Mouse (Mus musculus): ENCODE data around the gene Entpd1. TPM values are rescaled to one million over a fixed set of nuclear protein-coding genes. Genes with fewer than 3 reads are reported as not detected.
"Not testable (repeated sequence)": the region's sequence is repeated elsewhere in the genome, so short reads cannot be mapped to it uniquely, and the experiment has no call there.

Entpd1 gene
- polyA plus RNA-seq, 1 experiment from 2014 or later: 18.6 TPM

DNA sequence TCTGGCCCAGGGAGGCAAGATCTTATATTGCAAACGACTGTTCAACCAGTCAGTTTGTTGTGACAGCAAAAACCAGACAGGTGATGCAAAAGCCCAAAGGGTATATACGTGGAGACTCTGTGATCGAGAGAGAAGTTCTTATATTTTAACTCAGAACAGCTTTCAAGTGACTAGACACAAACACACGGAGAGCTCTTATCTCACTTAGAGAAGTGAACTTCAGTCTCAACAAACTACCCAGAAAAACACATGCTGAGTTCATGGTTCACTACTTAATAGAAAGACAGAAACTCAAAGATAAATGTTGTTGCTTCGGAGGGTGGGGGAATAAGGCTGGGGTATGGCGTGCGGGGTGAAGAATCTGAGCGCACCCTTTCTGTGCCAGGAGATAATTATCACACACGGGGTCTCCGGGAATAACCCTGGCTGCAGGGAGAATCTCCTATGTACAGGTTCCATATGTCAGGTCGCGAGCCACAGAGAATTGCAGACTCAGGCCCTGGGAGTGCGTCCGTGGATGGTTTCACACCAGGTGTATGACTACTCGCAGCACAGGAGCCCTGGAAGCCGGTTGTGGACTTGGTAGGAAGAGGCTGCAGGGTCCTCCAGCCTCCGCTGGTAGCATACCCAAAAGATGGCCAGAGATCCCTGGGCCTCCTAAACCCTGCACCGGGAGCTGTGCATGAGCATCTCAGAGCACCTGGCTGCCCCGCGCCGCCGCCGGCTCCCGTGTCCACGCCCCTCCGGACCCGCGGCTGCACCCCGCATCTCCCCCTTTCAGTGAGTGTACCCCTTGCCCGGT is 24.5 kb upstream of the Entpd1 start:
- Histone ChIP-seq H3K27me3 (ENCODE audit: control insufficient read depth, insufficient read depth, low read depth, low read length) (no peaks in the 10 kb centered on the region), H3K9ac (ENCODE audit: low read length) (peak overlapping the region; percentile 77), H3K36me3 (ENCODE audit: control insufficient read depth, insufficient read depth, low read length) (no peaks in the 10 kb centered on the region), H3K9me3 (ENCODE audit: control insufficient read depth, low read length) (no peaks in the 10 kb centered on the region), H3K4me1 (replicated peaks; ENCODE audit: control insufficient read depth, insufficient read depth, low read length) (peaks cover 7% of the 10 kb centered on the region), H3K27ac (ENCODE audit: low read length) (no peak overlapping the region), H3K4me2 (ENCODE audit: low read depth, low read length) (peak overlapping the region; percentile 65), H3K4me3 (ENCODE audit: low read length) (peak overlapping the region; percentile 86)
- WGBS: 1% methylated on average over 30 of the region's 30 CpGs
- no peak for ATAC-seq (ENCODE audit: low read depth)

DNA sequence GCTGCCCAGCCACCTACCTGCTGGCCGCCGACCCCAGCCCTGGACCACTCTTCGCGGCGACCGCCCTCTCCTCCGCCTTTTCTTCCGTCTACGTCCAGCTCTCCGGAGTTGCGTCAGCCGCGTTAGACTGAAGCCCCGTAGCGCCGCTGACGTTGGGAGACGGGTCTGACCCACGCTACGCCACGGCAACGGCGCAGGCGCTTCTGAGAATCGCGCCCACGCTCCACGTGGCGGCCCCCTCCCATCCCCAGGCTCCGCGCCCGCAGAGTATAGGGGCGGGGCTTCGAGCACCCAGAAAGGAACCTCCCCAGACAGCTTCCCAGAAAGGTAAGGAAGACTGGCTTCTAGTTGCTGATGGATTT is 23.9 kb upstream of the Entpd1 start, which contains the start of gene Aldh18a1:
Gene Aldh18a1, minus strand, starts transcription at position 171 of the 362 bp plus-strand sequence.
- H3K36me3 ChIP-seq (ENCODE audit: control insufficient read depth, insufficient read depth, low read length): no peaks in the 10 kb centered on the region
- H3K4me1 ChIP-seq (replicated peaks; ENCODE audit: control insufficient read depth, insufficient read depth, low read length): peaks cover 7% of the 10 kb centered on the region
- H3K4me3 ChIP-seq (ENCODE audit: low read length): peak within 1 kb of the TSS; percentile 86
- H3K4me2 ChIP-seq (ENCODE audit: low read depth, low read length): peak within 1 kb of the TSS; percentile 65
- WGBS: 0% methylated on average over 34 of the region's 34 CpGs
- H3K9me3 ChIP-seq (ENCODE audit: control insufficient read depth, low read length): no peaks in the 10 kb centered on the region
- ATAC-seq (ENCODE audit: low read depth): peak; percentile 96
- peak within 1 kb of the TSS; percentile 77 for H3K9ac ChIP-seq (ENCODE audit: low read length)
- no peaks in the 10 kb centered on the region for H3K27me3 ChIP-seq (ENCODE audit: control insufficient read depth, insufficient read depth, low read depth, low read length)
- peak within 1 kb of the TSS; percentile 21 for H3K27ac ChIP-seq (ENCODE audit: low read length)

DNA sequence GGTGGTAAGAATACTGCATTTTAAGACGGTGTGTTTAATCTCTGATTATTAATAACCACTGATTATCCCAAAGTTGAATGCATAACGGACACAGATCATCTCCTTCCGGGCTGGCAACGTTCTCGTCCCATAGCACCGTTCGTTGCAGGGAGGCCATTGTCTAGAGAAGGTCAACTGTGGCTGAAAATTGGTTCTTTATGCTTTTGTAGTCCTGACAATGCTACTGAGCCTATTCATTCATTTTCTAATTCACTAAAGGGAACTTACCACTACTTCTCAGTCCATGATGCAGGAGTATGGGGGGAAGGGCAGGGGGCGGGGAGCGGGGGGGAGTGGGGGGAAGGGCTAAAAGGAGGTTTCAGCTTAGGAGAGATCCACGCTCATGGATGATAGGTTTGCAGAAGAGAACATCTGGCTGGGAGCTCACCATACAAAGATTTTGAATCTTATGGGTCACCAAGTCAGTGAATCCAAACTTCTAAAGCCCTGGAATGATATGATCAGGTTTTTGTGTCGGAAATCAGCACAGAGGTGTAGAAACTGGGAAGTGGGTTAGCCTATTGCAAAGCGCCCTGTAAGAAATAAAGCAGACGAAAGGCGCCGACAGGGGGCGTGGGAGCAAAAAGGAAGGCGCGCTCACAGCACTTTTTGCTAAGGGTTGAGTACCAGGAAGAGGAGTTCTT is 23.2 kb upstream of the Entpd1 start:
- Histone ChIP-seq H3K4me1 (replicated peaks; ENCODE audit: control insufficient read depth, insufficient read depth, low read length) (peaks cover 7% of the 10 kb centered on the region), H3K4me3 (ENCODE audit: low read length) (peak overlapping the region; percentile 86), H3K9ac (ENCODE audit: low read length) (peak overlapping the region; percentile 77), H3K36me3 (ENCODE audit: control insufficient read depth, insufficient read depth, low read length) (no peaks in the 10 kb centered on the region), H3K4me2 (ENCODE audit: low read depth, low read length) (peak overlapping the region; percentile 65), H3K27ac (ENCODE audit: low read length) (peak overlapping the region; percentile 48), H3K27me3 (ENCODE audit: control insufficient read depth, insufficient read depth, low read depth, low read length) (no peaks in the 10 kb centered on the region), H3K9me3 (ENCODE audit: control insufficient read depth, low read length) (no peaks in the 10 kb centered on the region)
- ATAC-seq (ENCODE audit: low read depth): peak; percentile 76
- under 1% methylated on average over 18 of the region's 18 CpGs for WGBS

DNA sequence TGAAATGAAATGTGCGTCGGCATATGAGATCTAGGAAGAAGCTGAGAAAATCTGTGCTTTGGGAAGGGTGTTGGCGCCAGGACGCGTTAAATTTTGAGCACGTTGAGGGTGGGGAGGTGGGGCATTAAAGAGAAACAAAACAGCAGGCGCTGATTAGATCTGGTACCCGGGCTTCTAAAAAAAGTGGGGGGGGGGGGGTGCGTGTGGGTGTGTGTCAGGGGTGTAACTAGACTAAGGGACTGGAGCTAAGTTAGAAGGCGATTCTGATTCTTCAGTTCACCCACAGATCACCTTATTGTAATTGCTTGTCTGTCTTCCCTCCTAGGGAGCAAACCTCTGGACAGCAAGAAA is 22.7 kb upstream of the Entpd1 start:
- H3K9me3 ChIP-seq (ENCODE audit: control insufficient read depth, low read length): no peaks in the 10 kb centered on the region
- peak overlapping the region; percentile 77 for H3K9ac ChIP-seq (ENCODE audit: low read length)
- peak overlapping the region; percentile 86 for H3K4me3 ChIP-seq (ENCODE audit: low read length)
- peak overlapping the region; percentile 48; the same call in 1 of the 2 replicates for H3K27ac ChIP-seq (ENCODE audit: low read length)
- under 1% methylated on average over 10 of the region's 10 CpGs for WGBS
- no peaks in the 10 kb centered on the region for H3K27me3 ChIP-seq (ENCODE audit: control insufficient read depth, insufficient read depth, low read depth, low read length)
- peak overlapping the region; percentile 65 for H3K4me2 ChIP-seq (ENCODE audit: low read depth, low read length)
- H3K36me3 ChIP-seq (ENCODE audit: control insufficient read depth, insufficient read depth, low read length): no peaks in the 10 kb centered on the region
- H3K4me1 ChIP-seq (replicated peaks; ENCODE audit: control insufficient read depth, insufficient read depth, low read length): peaks cover 7% of the 10 kb centered on the region
- no peak for ATAC-seq (ENCODE audit: low read depth)

DNA sequence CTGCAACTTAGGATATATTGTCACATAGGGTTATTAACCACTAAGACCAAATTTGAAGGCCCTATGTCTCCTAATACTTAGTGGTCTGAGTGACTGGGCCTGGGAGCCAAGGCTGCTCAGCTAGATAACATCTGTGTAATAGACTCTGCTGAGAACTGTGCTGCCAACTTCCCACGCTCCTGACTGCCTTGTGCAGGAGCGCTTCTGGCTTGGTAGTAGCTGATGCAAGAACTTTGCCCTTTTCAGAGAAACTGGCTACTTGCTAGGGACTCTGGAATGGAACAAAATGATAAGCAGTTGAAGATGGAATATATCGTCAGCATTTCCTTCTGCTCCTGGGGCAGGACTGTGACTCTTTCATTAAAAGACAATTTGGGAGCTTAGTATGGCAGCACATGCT is 16.9 kb upstream of the Entpd1 start:
- H3K27me3 ChIP-seq (ENCODE audit: control insufficient read depth, insufficient read depth, low read depth, low read length): no peaks in the 10 kb centered on the region
- ATAC-seq (ENCODE audit: low read depth): no peak
- 0 out of 2 replicates have a peak, but pooled peaks cover 7% of the 10 kb centered on the region for H3K36me3 ChIP-seq (ENCODE audit: control insufficient read depth, insufficient read depth, low read length)
- H3K4me2 ChIP-seq (ENCODE audit: low read depth, low read length): no peak overlapping the region
- no peak overlapping the region for H3K4me3 ChIP-seq (ENCODE audit: low read length)
- no peaks in the 10 kb centered on the region for H3K9me3 ChIP-seq (ENCODE audit: control insufficient read depth, low read length)
- H3K9ac ChIP-seq (ENCODE audit: low read length): no peak overlapping the region
- H3K4me1 ChIP-seq (replicated peaks; ENCODE audit: control insufficient read depth, insufficient read depth, low read length): no peaks in the 10 kb centered on the region
- no peak overlapping the region for H3K27ac ChIP-seq (ENCODE audit: low read length)
- 80% methylated on average over 3 of the region's 3 CpGs for WGBS

DNA sequence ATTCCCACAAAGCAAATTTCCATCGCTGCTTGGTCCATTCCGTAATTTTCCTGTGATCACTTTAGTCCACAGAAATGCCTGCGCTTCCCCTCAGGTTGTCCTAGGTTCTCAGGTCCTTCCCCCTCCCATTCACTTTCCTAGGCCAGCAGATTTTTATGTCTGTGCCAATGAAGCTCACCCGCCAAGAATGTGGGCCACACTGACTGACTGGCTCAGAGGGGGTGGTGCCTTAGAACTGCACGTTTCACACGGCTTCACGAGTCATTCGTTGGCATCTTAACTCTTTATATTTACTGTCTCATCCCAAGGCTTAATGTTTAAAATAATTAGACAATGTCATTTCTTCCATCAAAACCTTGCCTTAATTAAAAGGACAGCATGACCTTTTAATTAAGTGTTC is 16.3 kb upstream of the Entpd1 start:
- H3K36me3 ChIP-seq (ENCODE audit: control insufficient read depth, insufficient read depth, low read length): 0 out of 2 replicates have a peak, but pooled peaks cover 7% of the 10 kb centered on the region
- no peak overlapping the region for H3K4me3 ChIP-seq (ENCODE audit: low read length)
- 82% methylated on average over 8 of the region's 8 CpGs for WGBS
- no peaks in the 10 kb centered on the region for H3K27me3 ChIP-seq (ENCODE audit: control insufficient read depth, insufficient read depth, low read depth, low read length)
- H3K27ac ChIP-seq (ENCODE audit: low read length): no peak overlapping the region
- no peaks in the 10 kb centered on the region for H3K9me3 ChIP-seq (ENCODE audit: control insufficient read depth, low read length)
- ATAC-seq (ENCODE audit: low read depth): no peak
- no peaks in the 10 kb centered on the region for H3K4me1 ChIP-seq (replicated peaks; ENCODE audit: control insufficient read depth, insufficient read depth, low read length)
- H3K4me2 ChIP-seq (ENCODE audit: low read depth, low read length): no peak overlapping the region
- no peak overlapping the region for H3K9ac ChIP-seq (ENCODE audit: low read length)

DNA sequence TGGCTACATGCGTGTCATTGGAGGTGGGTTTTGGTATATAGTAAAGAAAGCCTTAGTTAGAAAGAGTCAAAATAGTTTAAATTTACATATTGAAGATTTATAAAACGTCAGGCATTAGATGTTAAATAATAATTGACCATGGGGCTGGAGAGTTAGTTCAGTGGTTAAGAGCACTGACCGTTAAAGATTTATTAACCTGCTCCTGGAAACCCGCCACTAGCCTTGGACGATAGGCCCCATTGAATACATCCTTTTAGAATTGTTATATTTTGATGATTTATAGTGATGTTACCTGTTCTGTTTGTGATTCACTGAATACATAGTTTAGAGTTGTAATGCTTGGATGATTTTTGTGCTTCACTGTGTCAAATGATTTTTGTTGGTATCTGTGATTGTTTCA is 11.3 kb upstream of the Entpd1 start:
- not testable (repeated sequence) for H3K4me3 ChIP-seq (ENCODE audit: low read length); H3K27ac ChIP-seq (ENCODE audit: low read length); H3K4me2 ChIP-seq (ENCODE audit: low read depth, low read length); H3K4me1 ChIP-seq (replicated peaks; ENCODE audit: control insufficient read depth, insufficient read depth, low read length); H3K9ac ChIP-seq (ENCODE audit: low read length); H3K9me3 ChIP-seq (ENCODE audit: control insufficient read depth, low read length); H3K36me3 ChIP-seq (ENCODE audit: control insufficient read depth, insufficient read depth, low read length); ATAC-seq (ENCODE audit: low read depth); H3K27me3 ChIP-seq (ENCODE audit: control insufficient read depth, insufficient read depth, low read depth, low read length)
- 87% methylated on average over 5 of the region's 5 CpGs for WGBS

DNA sequence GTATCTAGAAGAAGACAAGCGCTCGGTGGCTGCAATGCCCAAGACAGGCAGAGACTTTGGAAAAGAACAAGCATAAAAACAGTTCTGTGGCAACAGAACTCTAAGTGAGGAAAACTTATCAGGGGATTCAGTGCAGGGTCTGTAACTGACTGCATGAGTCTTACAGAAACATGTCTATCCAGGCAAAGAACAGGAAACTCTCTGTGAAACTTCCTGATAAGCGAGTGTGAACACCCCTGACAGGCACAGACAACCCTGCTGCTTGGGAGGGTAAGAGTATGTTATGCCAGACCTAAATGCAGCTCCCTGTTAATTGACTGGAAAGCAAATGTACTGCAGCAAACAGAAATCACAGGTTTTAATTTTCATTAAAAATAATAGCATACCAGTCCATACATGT is 10.3 kb upstream of the Entpd1 start:
- Histone ChIP-seq H3K27ac (ENCODE audit: low read length) (no peak overlapping the region), H3K36me3 (ENCODE audit: control insufficient read depth, insufficient read depth, low read length) (peaks cover 14% of the 10 kb centered on the region; the same call in 1 of the 2 replicates), H3K9ac (ENCODE audit: low read length) (no peak overlapping the region), H3K4me2 (ENCODE audit: low read depth, low read length) (no peak overlapping the region), H3K4me1 (replicated peaks; ENCODE audit: control insufficient read depth, insufficient read depth, low read length) (no peaks in the 10 kb centered on the region), H3K9me3 (ENCODE audit: control insufficient read depth, low read length) (no peaks in the 10 kb centered on the region), H3K27me3 (ENCODE audit: control insufficient read depth, insufficient read depth, low read depth, low read length) (no peaks in the 10 kb centered on the region), H3K4me3 (ENCODE audit: low read length) (no peak overlapping the region)
- no peak for ATAC-seq (ENCODE audit: low read depth)
- WGBS: 84% methylated on average over 3 of the region's 3 CpGs

DNA sequence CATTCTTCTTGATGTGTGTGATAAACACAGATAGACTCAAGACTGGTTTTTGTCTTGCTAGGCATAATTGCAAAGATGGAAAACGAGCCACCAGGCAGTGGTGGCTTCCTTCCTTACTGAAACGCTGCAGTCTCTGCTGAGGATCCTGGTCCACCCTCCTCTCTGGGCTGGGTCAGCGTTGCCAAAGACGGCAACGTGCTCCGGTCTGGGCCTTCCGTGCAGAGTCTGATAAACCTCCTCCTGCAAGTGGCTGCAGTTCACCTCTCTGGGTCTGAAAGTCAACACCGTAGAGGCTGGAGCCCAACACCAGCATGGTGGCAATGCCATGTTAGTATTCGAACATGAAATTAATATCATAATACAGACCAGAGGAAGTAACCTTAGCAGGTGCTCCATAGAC is 7.0 kb upstream of the Entpd1 start:
- no peak overlapping the region for H3K4me3 ChIP-seq (ENCODE audit: low read length)
- H3K4me2 ChIP-seq (ENCODE audit: low read depth, low read length): no peak overlapping the region
- no peaks in the 10 kb centered on the region for H3K4me1 ChIP-seq (replicated peaks; ENCODE audit: control insufficient read depth, insufficient read depth, low read length)
- no peaks in the 10 kb centered on the region for H3K27me3 ChIP-seq (ENCODE audit: control insufficient read depth, insufficient read depth, low read depth, low read length)
- H3K36me3 ChIP-seq (ENCODE audit: control insufficient read depth, insufficient read depth, low read length): peaks cover 18% of the 10 kb centered on the region
- 88% methylated on average over 9 of the region's 9 CpGs for WGBS
- no peak overlapping the region for H3K27ac ChIP-seq (ENCODE audit: low read length)
- H3K9ac ChIP-seq (ENCODE audit: low read length): no peak overlapping the region
- ATAC-seq (ENCODE audit: low read depth): no peak
- H3K9me3 ChIP-seq (ENCODE audit: control insufficient read depth, low read length): no peaks in the 10 kb centered on the region

Data from lung, embryonic 16.5 days (tissue).